Mouse (Mus musculus) olfactory bulb, adult 2 months (tissue): ENCODE data around the gene Padi2.

ENCODE experiments used
- CTCF ChIP-seq: fragments of 200-500 bp; IDR thresholded peaks from 2 replicates; pipeline ENCODE4 v1.5.1; 2012; ENCODE audit warnings: low read depth, mild to moderate bottlenecking, low read length, moderate library complexity; ENCODE audit not compliant: insufficient read depth
- POLR2A ChIP-seq: fragments of 200-500 bp; IDR thresholded peaks from 2 replicates; pipeline ENCODE4 v1.6.1; 2012; ENCODE audit warnings: mild to moderate bottlenecking, low read depth, low read length, moderate library complexity; ENCODE audit not compliant: insufficient read depth

DNA sequence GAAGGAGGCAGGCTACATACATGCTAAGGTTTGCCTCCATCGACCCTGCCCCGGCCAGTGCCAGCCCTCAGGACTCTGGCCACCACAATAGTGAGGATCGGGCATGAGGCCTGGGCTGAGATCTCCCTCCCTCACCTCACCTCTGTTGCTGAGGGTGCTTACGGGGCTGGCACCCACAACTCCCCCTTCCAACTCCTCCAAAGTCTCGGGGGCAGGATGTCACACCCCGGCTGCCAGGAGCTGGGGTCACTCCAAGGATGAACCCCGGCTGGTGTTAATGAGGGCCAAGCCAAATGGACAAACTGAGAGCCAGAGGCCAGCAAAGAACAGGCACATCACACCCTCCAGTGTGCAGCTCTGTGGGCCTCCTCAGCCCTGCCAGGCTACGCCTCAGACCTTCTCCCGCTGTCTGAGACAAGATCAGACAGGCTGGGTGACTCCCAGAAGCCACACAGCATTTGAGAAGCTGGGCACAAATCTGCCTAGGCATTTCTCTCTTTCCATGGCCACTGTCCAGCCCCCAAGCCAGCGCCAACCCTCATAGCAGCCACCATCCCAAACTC, 6.2 kb downstream of the Padi2 start:
- no peak for TF ChIP-seq POLR2A
- no peak for TF ChIP-seq CTCF
